In the genomic region with DNA sequence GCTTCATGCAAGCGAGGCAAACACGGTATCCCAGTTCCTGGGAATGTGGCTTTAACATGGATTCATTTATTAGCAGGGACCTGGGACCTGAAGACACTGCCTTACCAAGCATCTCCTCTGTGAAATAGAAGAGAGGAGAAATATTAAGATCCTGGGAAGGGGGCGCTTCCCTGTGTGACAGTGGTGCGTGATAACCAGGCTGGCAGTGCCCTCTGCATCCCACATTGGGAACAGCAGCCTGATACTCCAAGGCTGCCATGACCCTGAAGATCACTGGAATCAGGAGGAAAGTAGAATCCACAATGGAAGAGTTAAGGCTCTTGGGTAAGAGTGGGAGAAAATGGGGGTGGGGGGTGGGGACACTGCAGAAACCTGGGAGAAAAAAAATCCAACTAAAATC, we compare ENCODE assay signal across 1 mouse cellular context.
TF ChIP-seq lines count a peak whose summit lies in the region.

No protein-coding gene starts in this region.

TF ChIP-seq in MEL, 35 proteins besides CTCF, POLR2A, EP300 and RAD21:
- TF ChIP-seq SMC3 (IDR thresholded peaks at IDR 0.05; ENCODE audit: low read depth, low read length): peak; percentile 30; the same call in 1 of the 2 replicates
- no peak for TF ChIP-seq POLR2AphosphoS2 (IDR thresholded peaks at IDR 0.05; ENCODE audit: low read length)
- TF ChIP-seq GATA1 (IDR thresholded peaks at IDR 0.05; ENCODE audit: low read depth, low read length): no peak
